Comparison of ENCODE assay signal across 8 mouse cellular contexts in genomic region chr9:40531027-40531621, GRCm38 (mm10). TPM values are rescaled to one million over a fixed set of nuclear protein-coding genes. Genes with fewer than 3 reads are reported as not detected.
DNase-seq lines count a peak whose midpoint lies in the region; ATAC-seq and TF ChIP-seq lines count a peak whose summit lies in the region.

Gramd1b (minus strand) TSS chr9:40531383.

- ATAC-seq in heart, embryonic 11.5 days (replicated peaks; ENCODE audit: insufficient number of reproducible peaks, low FRiP score, low TSS enrichment), result peak; percentile 69
- ATAC-seq in kidney, embryonic 15.5 days (replicated peaks; ENCODE audit: low FRiP score), result peak; percentile 84
- ATAC-seq in liver, embryonic 16.5 days (ENCODE audit: low read depth), result peak; percentile 43

- no peak for TF ChIP-seq POLR2A in CH12.LX (IDR thresholded peaks at IDR 0.05; ENCODE audit: low read depth, low read length)

- no peak for TF ChIP-seq EP300 in CH12.LX (IDR thresholded peaks at IDR 0.05; ENCODE audit: low read length)

- H3K9me3 ChIP-seq in CH12.LX (replicated peaks; ENCODE audit: low read length), result peaks cover 2% of the 10 kb centered on the region
- H3K9me3 ChIP-seq in heart, embryonic 11.5 days (replicated peaks; ENCODE audit: control insufficient read depth, low read length), result no peaks in the 10 kb centered on the region
- no peaks in the 10 kb centered on the region for H3K9me3 ChIP-seq in kidney, embryonic 15.5 days (replicated peaks)
- H3K9me3 ChIP-seq in liver, embryonic 16.5 days (replicated peaks; ENCODE audit: control insufficient read depth, low read length), result no peaks in the 10 kb centered on the region

- H3K36me3 ChIP-seq in CH12.LX (replicated peaks in 1 of 2; ENCODE audit: control insufficient read depth in 1 of 2, insufficient read depth in 1 of 2, low read length in 1 of 2), result no peaks in the 10 kb centered on the region
- no peaks in the 10 kb centered on the region for H3K36me3 ChIP-seq in heart, embryonic 11.5 days (ENCODE audit: control insufficient read depth, insufficient read depth, low read length)
- H3K36me3 ChIP-seq in kidney, embryonic 15.5 days, result no peaks in the 10 kb centered on the region
- H3K36me3 ChIP-seq in liver, embryonic 16.5 days (ENCODE audit: control insufficient read depth, insufficient read depth), result no peaks in the 10 kb centered on the region

- no peak within 1 kb of the TSS for H3K9ac ChIP-seq in CH12.LX (ENCODE audit: insufficient read depth, low read depth)
- peak within 1 kb of the TSS; percentile 72 for H3K9ac ChIP-seq in heart, embryonic 11.5 days (ENCODE audit: low read depth, low read length)
- peak within 1 kb of the TSS; percentile 27 for H3K9ac ChIP-seq in kidney, embryonic 15.5 days
- no peak within 1 kb of the TSS for H3K9ac ChIP-seq in liver, embryonic 16.5 days (ENCODE audit: low read depth, low read length)

- no peak within 1 kb of the TSS for H3K27ac ChIP-seq in CH12.LX (ENCODE audit: insufficient read depth, low read depth)
- no peak within 1 kb of the TSS for H3K27ac ChIP-seq in heart, embryonic 11.5 days (ENCODE audit: low read depth, low read length)
- H3K27ac ChIP-seq in kidney, embryonic 15.5 days, result no peak within 1 kb of the TSS
- no peak within 1 kb of the TSS for H3K27ac ChIP-seq in liver, embryonic 16.5 days (ENCODE audit: low read length)

- under 1% methylated on average over 40 of the region's 40 CpGs for WGBS in heart, embryonic 11.5 days (ENCODE audit: insufficient replicate concordance)
- 1% methylated on average over 40 of the region's 40 CpGs for WGBS in kidney, embryonic 15.5 days
- WGBS in liver, embryonic 16.5 days (ENCODE audit: insufficient replicate concordance), result 3% methylated on average over 40 of the region's 40 CpGs

- no peak for DNase-seq in CH12.LX (ENCODE audit: extremely low read depth)
- peak; percentile 66 for DNase-seq in adrenal gland, adult 2 months
- peak; percentile 64 for DNase-seq in embryo, embryonic 9.5 days (ENCODE audit: extremely low spot score)
- DNase-seq in retina, embryonic 14.5 days (ENCODE audit: low spot score), result peak; percentile 46
- DNase-seq in urinary bladder, postnatal 25 days (ENCODE audit: low spot score), result no peak

- no peak within 1 kb of the TSS for H3K4me2 ChIP-seq in CH12.LX (ENCODE audit: insufficient read depth, low read depth, poor library complexity, severe bottlenecking)
- H3K4me2 ChIP-seq in heart, embryonic 11.5 days, result peak within 1 kb of the TSS; percentile 75
- H3K4me2 ChIP-seq in kidney, embryonic 15.5 days, result peak within 1 kb of the TSS; percentile 79
- H3K4me2 ChIP-seq in liver, embryonic 16.5 days (ENCODE audit: low read depth, low read length), result peak within 1 kb of the TSS; percentile 50

- dilution Hi-C loops in CH12.LX (cut with MboI; ENCODE audit: extremely low pct_ligation_motif_present, extremely low pct_unique_long_range_greater_than_20kb, low sequenced_read_pairs), result no loop called here

- no peaks in the 10 kb centered on the region for H3K27me3 ChIP-seq in CH12.LX (replicated peaks)
- H3K27me3 ChIP-seq in heart, embryonic 11.5 days (ENCODE audit: control insufficient read depth, insufficient read depth, low read length), result peaks cover 14% of the 10 kb centered on the region
- H3K27me3 ChIP-seq in kidney, embryonic 15.5 days, result peaks cover 32% of the 10 kb centered on the region
- no peaks in the 10 kb centered on the region; the same call in 1 of the 2 replicates for H3K27me3 ChIP-seq in liver, embryonic 16.5 days (ENCODE audit: control insufficient read depth, insufficient read depth, low read depth, low read length)

- no peaks in the 10 kb centered on the region for H3K79me2 ChIP-seq in CH12.LX (replicated peaks; ENCODE audit: control insufficient read depth, extremely low read depth, insufficient read depth, poor library complexity, severe bottlenecking)

- no peak within 1 kb of the TSS for H3K4me3 ChIP-seq in CH12.LX (replicated peaks in 1 of 3; ENCODE audit: low read depth in 2 of 3, low read length in 2 of 3, poor library complexity in 1 of 3)
- H3K4me3 ChIP-seq in heart, embryonic 11.5 days (ENCODE audit: low read depth, low read length), result peak within 1 kb of the TSS; percentile 54
- H3K4me3 ChIP-seq in kidney, embryonic 15.5 days (replicated peaks), result peak within 1 kb of the TSS; percentile 51
- peak within 1 kb of the TSS; percentile 44 for H3K4me3 ChIP-seq in liver, embryonic 16.5 days (ENCODE audit: low read depth, low read length)

- TF ChIP-seq CTCF in CH12.LX (conservative IDR thresholded peaks at IDR 0.05 in 1 of 2, IDR thresholded peaks at IDR 0.05 in 1 of 2; ENCODE audit: low read depth in 2 of 2, low read length in 2 of 2), result no peak

- in situ Hi-C loops in CH12.LX (cut with MboI; ENCODE audit: low pct_ligation_motif_present, low pct_unique_long_range_greater_than_20kb, low sequenced_read_pairs), result no loop called here

- no peak for TF ChIP-seq RAD21 in CH12.LX (IDR thresholded peaks at IDR 0.05; ENCODE audit: low read depth, low read length)

- peaks cover 18 to 55% of the 10 kb centered on the region in 2 experiments for H3K4me1 ChIP-seq in CH12.LX (ENCODE audit: control insufficient read depth in 1 of 2, insufficient read depth in 2 of 2)
- peaks cover 2% of the 10 kb centered on the region; the same call in 1 of the 2 replicates for H3K4me1 ChIP-seq in heart, embryonic 11.5 days (ENCODE audit: control insufficient read depth, insufficient read depth, low read length)
- H3K4me1 ChIP-seq in kidney, embryonic 15.5 days, result peaks cover 10% of the 10 kb centered on the region
- no peaks in the 10 kb centered on the region for H3K4me1 ChIP-seq in liver, embryonic 16.5 days (ENCODE audit: control insufficient read depth, low read depth, low read length)

TF ChIP-seq in CH12.LX, 34 proteins besides CTCF, POLR2A, EP300 and RAD21:
- TF ChIP-seq NELFE (IDR thresholded peaks at IDR 0.05; ENCODE audit: low read depth, low read length) (no peak), HCFC1 (IDR thresholded peaks at IDR 0.05; ENCODE audit: low read depth, low read length) (no peak), USF2 (conservative IDR thresholded peaks at IDR 0.05; ENCODE audit: low read depth, low read length) (no peak), MAZ (IDR thresholded peaks at IDR 0.05; ENCODE audit: low read depth, low read length) (no peak), ELF1 (IDR thresholded peaks at IDR 0.05; ENCODE audit: low read depth, low read length) (no peak), POLR2AphosphoS2 (IDR thresholded peaks at IDR 0.05; ENCODE audit: low read depth, low read length) (no peak), UBTF (IDR thresholded peaks at IDR 0.05; ENCODE audit: low read depth, low read length) (no peak)

RNA-seq across cellular contexts. Expression of gene Gramd1b, which starts in this region (rescaled TPM):
- total RNA-seq in CH12.LX (2012; rRNA removed) (14.8 and 16.7 TPM in 2 replicates), CH12.LX (2014; rRNA removed) (11.1 and 13.3 TPM in 2 replicates)
- 29.9 and 40.8 TPM in 2 replicates for polyA plus RNA-seq in CH12.LX (2012; ENCODE audit: insufficient read length, low read depth)
- 1,000 to 10,000 TPM in 1 of 2 experiments, 100 to 1,000 TPM in 1; 336 to 1,336 TPM for total RNA-seq in adrenal gland, adult 2 months (2021)
- polyA plus RNA-seq in adrenal gland, adult 2 months (2012; rRNA removed), result 329 and 574 TPM in 2 replicates
- 6.1 and 8.5 TPM in 2 replicates for polyA plus RNA-seq in heart, embryonic 11.5 days (2014; fragmentation: Nextera tagmentation; extraction: Ambion mirVana)
- 7.3 and 10.2 TPM in 2 replicates for polyA plus RNA-seq in kidney, embryonic 15.5 days (2015; fragmentation: Nextera tagmentation; extraction: Ambion mirVana)
- 0.81 and 1.3 TPM in 2 replicates for polyA plus RNA-seq in liver, embryonic 16.5 days (2015; fragmentation: Nextera tagmentation; extraction: Ambion mirVana)

Comparison
In these comparisons a context has a peak if more than half of its experiments do, and no peak if none do; other contexts are left out.
1. RNA of gene Gramd1b (total RNA-seq): 336 to 1,336 TPM in adrenal gland, adult 2 months; 11.1 to 16.7 TPM in CH12.LX; every median in the first group is over 10 times any median in the second.
2. DNase-seq: peak in adrenal gland, adult 2 months (single experiment), embryo, embryonic 9.5 days (single experiment) and retina, embryonic 14.5 days (single experiment); none in CH12.LX (single experiment) and urinary bladder, postnatal 25 days (single experiment).
3. H3K4me3 ChIP-seq: peak in heart, embryonic 11.5 days (single experiment), kidney, embryonic 15.5 days (single experiment) and liver, embryonic 16.5 days (single experiment); none in CH12.LX (0 of 3).
4. H3K9ac ChIP-seq: peak in heart, embryonic 11.5 days (single experiment) and kidney, embryonic 15.5 days (single experiment); none in CH12.LX (single experiment) and liver, embryonic 16.5 days (single experiment).
5. Peak in every context shown above with its lines, with median percentiles within 50 percentile points of each other: ATAC-seq.